Mouse (Mus musculus) thymus, postnatal 0 days (tissue): Measurements from ENCODE around the gene Gtf2a1. TPM values are rescaled to one million over a fixed set of nuclear protein-coding genes. Genes with fewer than 3 reads are reported as not detected.
"Not testable (repeated sequence)": the region's sequence is repeated elsewhere in the genome, so short reads cannot be mapped to it uniquely, and the experiment has no call there.

Source experiments
- DNase-seq: peaks from one replicate; pipeline ENCODE4 v3.0.0-alpha.2; 2015; ENCODE audit warnings: low spot score
- polyA plus RNA-seq: library from polyadenylated mRNA; unstranded; fragments of >200 nt; fragmentation: Nextera tagmentation; extraction: Ambion mirVana; gene quantifications from 2 replicates; pipeline ENCODE4 v1.2.1, GENCODE M21; 2015

The Gtf2a1 gene
- polyA plus RNA-seq, 1 experiment from 2014 or later, result 36.6 TPM

GRCm38 (mm10) chr12:91582362-91583002 lies 7.8 kb downstream of the Gtf2a1 start:
- no peak for DNase-seq

GRCm38 (mm10) chr12:91581204-91582070 lies 8.8 kb downstream of the Gtf2a1 start:
- no peak for DNase-seq

GRCm38 (mm10) chr12:91579665-91580064 lies 10.6 kb downstream of the Gtf2a1 start:
- no peak for DNase-seq

GRCm38 (mm10) chr12:91571708-91572107 lies 18.6 kb downstream of the Gtf2a1 start:
- no peak for DNase-seq

DNA sequence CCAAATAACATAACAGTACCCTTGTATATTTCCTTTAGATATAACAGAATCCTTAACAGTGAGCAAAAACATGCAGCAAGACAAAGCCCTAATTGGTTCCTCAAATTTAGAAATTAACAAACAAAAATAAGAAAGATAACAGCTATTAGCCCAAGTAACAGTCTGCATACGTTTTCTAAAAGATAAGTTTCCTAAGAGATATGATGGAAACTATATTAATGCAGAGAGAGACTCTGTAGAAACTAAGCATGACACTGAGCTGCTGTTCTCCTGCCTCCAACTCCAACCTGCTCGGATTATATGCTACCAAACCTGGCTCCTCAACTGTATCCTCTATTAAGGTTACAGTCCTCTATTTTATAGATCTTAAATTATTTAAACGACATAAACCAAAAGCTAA lies 21.0 kb downstream of the Gtf2a1 start:
- DNase-seq, result no peak

- no peak for DNase-seq
These were observed 23.1 kb downstream of the Gtf2a1 start for GRCm38 (mm10) chr12:91567145-91567544.

- not testable (repeated sequence) for DNase-seq
These were observed 32.1 kb downstream of the Gtf2a1 start for GRCm38 (mm10) chr12:91558152-91558551.

DNA sequence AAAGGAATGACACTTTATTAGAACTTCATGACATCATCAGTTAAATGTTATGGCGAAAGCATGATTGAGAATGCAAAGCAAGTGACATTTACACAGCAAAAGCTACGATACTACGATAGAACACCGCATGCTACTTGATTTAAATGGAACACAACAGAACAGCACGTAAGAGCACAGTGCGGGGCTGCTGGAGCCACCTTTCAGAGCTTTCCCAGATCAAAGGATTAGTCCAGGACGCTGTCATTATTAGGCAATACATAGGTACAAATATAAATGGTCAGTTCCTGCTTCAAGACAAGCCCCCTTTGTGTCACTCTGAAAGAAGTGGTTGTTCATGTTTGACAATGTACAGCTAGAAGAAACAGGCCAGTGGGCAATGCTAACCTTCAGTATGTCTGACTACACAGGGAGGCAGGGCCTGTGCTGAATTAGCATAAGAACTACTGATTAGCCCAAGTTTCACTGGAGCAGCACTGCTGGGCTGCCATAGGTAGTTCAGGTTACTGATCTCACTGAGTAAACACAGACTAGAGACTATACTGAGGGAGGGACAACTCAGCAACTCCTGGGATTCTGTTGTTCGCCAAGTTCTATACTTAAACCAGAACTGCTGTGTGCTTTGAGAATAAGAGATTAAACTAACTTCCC lies 32.8 kb downstream of the Gtf2a1 start:
- not testable (repeated sequence) for DNase-seq

DNA sequence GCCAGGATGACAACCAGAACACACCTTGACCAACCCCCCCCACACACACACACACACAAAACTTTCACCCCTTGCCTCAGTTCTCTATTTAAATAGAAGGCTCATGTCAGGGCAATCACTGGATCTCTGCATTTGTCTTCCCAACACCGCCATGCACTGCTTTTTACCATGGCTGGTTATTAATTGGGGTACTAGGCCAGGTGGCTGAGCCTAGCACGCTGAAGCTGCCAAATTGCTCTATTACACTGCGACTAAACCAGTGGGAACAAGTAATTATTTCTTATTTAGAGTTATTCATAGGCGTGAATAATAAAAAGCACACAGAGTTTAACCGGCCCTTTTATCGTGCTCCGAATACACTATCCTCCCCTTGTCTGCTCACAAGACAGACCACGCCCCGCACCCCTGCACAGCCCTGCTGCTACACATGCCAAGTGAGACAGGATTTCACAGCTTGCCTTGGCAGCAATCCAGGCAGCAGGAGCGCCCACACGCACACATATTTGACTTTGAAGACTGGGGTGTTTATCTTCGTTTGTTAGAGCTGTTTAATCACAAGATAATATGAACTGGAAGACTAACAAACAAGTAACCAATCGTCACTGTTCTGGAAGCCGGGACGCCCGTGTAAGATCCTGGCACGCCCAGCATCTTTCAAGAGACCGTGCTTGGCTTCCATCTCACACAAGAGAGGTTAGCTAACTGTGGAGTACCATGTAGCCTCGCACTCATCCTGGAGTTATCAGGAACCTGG lies 38.3 kb downstream of the Gtf2a1 start:
- DNase-seq, result no peak

DNA sequence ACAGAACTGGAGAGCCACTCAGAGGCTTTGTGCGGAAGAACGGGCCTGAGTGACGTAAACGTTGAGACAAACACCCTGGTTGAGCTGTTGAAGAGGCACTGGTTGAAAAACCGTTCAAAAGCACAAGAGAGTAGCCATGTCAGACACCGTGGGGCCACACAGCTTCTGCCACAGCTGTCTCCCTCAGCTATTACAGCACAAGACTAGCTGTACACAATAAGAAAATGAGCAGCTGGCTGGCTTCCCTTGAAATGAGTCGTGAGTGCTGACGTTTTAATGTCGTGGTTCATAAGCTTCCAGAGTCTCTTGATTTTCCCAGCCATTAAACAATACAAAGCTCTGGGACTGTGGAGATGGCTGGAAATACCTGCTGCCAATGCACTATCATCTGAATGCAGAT lies 40.8 kb downstream of the Gtf2a1 start:
- no peak for DNase-seq

DNA sequence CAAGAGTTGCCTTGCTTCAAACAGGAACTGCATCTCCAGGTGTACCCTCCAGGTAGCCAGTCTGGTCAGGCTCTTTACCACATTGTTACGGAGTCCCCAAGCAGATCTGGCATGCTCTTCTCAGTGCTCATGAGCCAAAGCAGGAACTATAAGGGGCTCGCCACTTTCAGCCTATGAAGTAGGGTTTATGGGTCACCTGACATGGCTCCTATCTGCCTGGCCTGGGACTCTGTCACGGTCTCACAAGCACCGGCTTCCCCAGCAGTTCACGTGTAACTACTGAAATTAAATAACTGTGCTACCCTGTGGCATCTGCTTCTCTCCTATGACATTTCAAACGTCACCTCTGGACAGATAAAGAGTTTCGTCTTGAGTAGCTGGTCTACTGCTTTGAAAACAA lies 50.1 kb downstream of the Gtf2a1 start:
- no peak for DNase-seq

DNA sequence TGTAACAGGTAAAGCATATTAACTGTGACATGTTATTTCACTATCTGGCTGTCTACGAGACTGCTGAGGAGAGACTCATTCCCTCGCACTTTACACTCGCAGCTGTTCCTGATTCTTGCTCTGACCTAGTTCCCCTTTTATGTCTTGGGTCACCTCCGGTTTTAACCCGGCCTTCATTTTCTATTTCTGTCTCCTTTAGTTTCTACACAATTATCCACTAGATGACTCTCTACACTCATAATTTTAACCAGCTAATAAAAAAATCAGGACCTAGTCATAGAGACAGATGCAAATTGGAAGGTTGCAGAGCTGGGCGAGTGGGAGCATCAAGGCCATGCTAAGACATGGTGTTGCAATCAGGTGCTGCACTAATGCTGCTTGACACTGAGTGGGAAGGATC lies 55.8 kb downstream of the Gtf2a1 start:
- DNase-seq, result no peak

GRCm38 (mm10) chr12:91523626-91524025 lies 66.7 kb downstream of the Gtf2a1 start:
- peak; percentile 79 for DNase-seq

DNA sequence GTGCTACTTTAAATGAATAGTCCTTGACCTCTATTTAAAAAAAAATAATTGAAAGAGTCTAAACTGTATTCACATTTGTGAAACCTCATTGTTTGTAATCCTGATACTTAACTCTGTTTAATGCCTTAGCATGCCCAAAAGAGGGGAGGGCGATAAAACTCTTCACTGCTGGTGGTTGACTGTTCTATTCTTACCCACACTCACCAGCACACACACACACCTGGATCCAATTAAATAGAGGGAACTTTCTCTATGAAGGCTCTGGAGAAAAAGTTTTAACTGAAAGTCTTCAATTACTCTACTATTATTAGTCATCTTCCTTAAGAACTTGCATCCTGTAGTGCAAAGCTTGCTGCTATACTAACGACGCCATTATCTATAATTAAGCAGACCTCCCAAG lies 72.5 kb downstream of the Gtf2a1 start:
- DNase-seq, result no peak

GRCm38 (mm10) chr12:91513980-91514379 lies 76.3 kb downstream of the Gtf2a1 start:
- no peak for DNase-seq

DNA sequence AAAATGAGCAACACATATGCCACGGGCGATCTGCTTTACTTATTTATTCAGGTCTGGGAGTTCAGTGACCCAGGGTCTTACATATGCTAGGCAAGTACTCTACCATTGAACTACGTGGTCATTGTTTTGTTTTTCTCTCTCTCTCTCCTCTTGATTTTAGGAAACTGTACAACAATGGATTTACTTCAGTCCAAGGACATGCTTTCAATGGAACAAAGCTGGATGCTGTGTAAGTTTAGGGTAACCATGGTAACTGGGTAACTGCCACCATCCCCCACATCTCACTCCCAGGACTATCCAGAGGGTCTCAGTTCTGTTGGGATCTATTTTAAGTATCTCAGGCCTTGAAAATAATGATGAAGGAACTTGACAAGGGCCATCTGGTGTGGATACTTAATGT lies 78.5 kb downstream of the Gtf2a1 start:
- no peak for DNase-seq

Other genes with a start within 250 kb of the Gtf2a1 start
- 8.1 and 8.8 TPM in 2 replicates for gene Cep128, start 206.1 kb downstream of the Gtf2a1 start, polyA plus RNA-seq
- gene Tshr, start 205.9 kb downstream of the Gtf2a1 start, polyA plus RNA-seq, result 0.08 TPM in 1 of 2 replicates, not detected in the other
- gene Ston2, start 197.9 kb upstream of the Gtf2a1 start, polyA plus RNA-seq, result 7.6 and 7.9 TPM in 2 replicates